Mouse (Mus musculus) inflammation-experienced regulatory T-cells, adult 6 months (primary cell): Measurements from ENCODE around the gene Dbp. TPM values are rescaled to one million over a fixed set of nuclear protein-coding genes. Genes with fewer than 3 reads are reported as not detected.

ENCODE experiments used
- ATAC-seq: one replicate; pipeline ENCODE4 v1.8.0; 2017
- polyA plus RNA-seq, 3 experiments: library from polyadenylated mRNA; unstranded; fragments of 100-300 nt; shearing (Covaris generic); gene quantifications; one replicate each; pipeline ENCODE4 v1.2.1; 2017

Gene Dbp
- polyA plus RNA-seq, 3 experiments from 2014 or later, result 3.1 to 8.6 (median 6.5) TPM

- no peak for ATAC-seq
Measured at GRCm38 (mm10) chr7:45727625-45728024, 22.7 kb downstream of the Dbp start.

- no peak for ATAC-seq
Measured at GRCm38 (mm10) chr7:45730727-45731431, 26.0 kb downstream of the Dbp start.

- peak; percentile 99 for ATAC-seq
Measured at GRCm38 (mm10) chr7:45733477-45733876, 28.6 kb downstream of the Dbp start.

- ATAC-seq, result peak; percentile 62
Measured at GRCm38 (mm10) chr7:45739162-45739763, 34.4 kb downstream of the Dbp start.

GRCm38 (mm10) chr7:45739820-45740219 lies 34.9 kb downstream of the Dbp start:
- ATAC-seq, result no peak

GRCm38 (mm10) chr7:45741308-45741707 lies 36.4 kb downstream of the Dbp start:
- no peak for ATAC-seq

- ATAC-seq, result peak; percentile 84
Measured at GRCm38 (mm10) chr7:45741777-45742176, 36.9 kb downstream of the Dbp start.

- peak; percentile 57 for ATAC-seq
Measured at GRCm38 (mm10) chr7:45742338-45742737, 37.5 kb downstream of the Dbp start.

GRCm38 (mm10) chr7:45744387-45744786 lies 39.5 kb downstream of the Dbp start:
- no peak for ATAC-seq

- ATAC-seq, result no peak
Measured at GRCm38 (mm10) chr7:45746518-45746917, 41.6 kb downstream of the Dbp start.

- ATAC-seq, result no peak
Measured at GRCm38 (mm10) chr7:45747450-45747849, 42.6 kb downstream of the Dbp start.

GRCm38 (mm10) chr7:45748110-45748509 lies 43.2 kb downstream of the Dbp start:
- ATAC-seq, result no peak

GRCm38 (mm10) chr7:45749401-45749800 lies 44.5 kb downstream of the Dbp start:
- no peak for ATAC-seq

GRCm38 (mm10) chr7:45750162-45750561 lies 45.3 kb downstream of the Dbp start:
- ATAC-seq, result no peak

GRCm38 (mm10) chr7:45755703-45756102 lies 50.8 kb downstream of the Dbp start:
- no peak for ATAC-seq

GRCm38 (mm10) chr7:45759400-45759799 lies 54.5 kb downstream of the Dbp start:
- no peak for ATAC-seq

Other genes with a start within 250 kb of the Dbp start
- gene Ftl1, start 245.2 kb upstream of the Dbp start, polyA plus RNA-seq, result 1,000 to 10,000 TPM; 1,271 to 2,003 (median 1,772) TPM
- 100 to 1,000 TPM; 138 to 175 (median 143) TPM for gene Bax, start 238.2 kb upstream of the Dbp start, polyA plus RNA-seq
- gene Tulp2, start 223.2 kb upstream of the Dbp start, polyA plus RNA-seq, result 1 to 10 TPM in 1 of 3 experiments, under 1 TPM in 2; 0.23 to 1.8 (median 0.29) TPM
- gene Gm45808, start 218.3 kb upstream of the Dbp start, polyA plus RNA-seq, result not detected
- 1 to 10 TPM; 1.0 to 1.1 (median 1.1) TPM for gene Dhdh, start 216.3 kb upstream of the Dbp start, polyA plus RNA-seq
- gene Nucb1, start 194.7 kb upstream of the Dbp start, polyA plus RNA-seq, result 100 to 1,000 TPM; 119 to 153 (median 121) TPM
- 10 to 100 TPM; 30.4 to 76.6 (median 56.4) TPM for gene Ppp1r15a, start 178.8 kb upstream of the Dbp start, polyA plus RNA-seq
- gene Plekha4, start 178.8 kb upstream of the Dbp start, polyA plus RNA-seq, result under 1 TPM; 0.36 to 0.78 (median 0.53) TPM
- under 1 TPM; 0.82 to 0.95 (median 0.91) TPM for gene Hsd17b14, start 150.2 kb upstream of the Dbp start, polyA plus RNA-seq
- gene Bcat2, start 134.9 kb upstream of the Dbp start, polyA plus RNA-seq, result 10 to 100 TPM; 33.2 to 54.7 (median 51.4) TPM
- not detected for gene Fgf21, start 89.6 kb upstream of the Dbp start, polyA plus RNA-seq
- gene Fut1, start 87.8 kb upstream of the Dbp start, polyA plus RNA-seq, result not detected
- not detected for gene Izumo1, start 83.3 kb upstream of the Dbp start, polyA plus RNA-seq
- under 1 TPM in 1 of 3 experiments, not detected in 2; 0.17 TPM for gene Rasip1, start 77.6 kb upstream of the Dbp start, polyA plus RNA-seq
- gene Mamstr, start 65.1 kb upstream of the Dbp start, polyA plus RNA-seq, result not detected
- gene Fut2, start 38.7 kb upstream of the Dbp start, polyA plus RNA-seq, result not detected
- gene Ntn5, start 21.1 kb upstream of the Dbp start, polyA plus RNA-seq, result not detected
- gene Sec1, start 10.7 kb upstream of the Dbp start, polyA plus RNA-seq, result under 1 TPM in 1 of 3 experiments, not detected in 2; 0.22 TPM
- gene Car11, start 5.2 kb upstream of the Dbp start, polyA plus RNA-seq, result 1 to 10 TPM in 2 of 3 experiments, not detected in 1; 1.5 TPM
- 1,000 to 10,000 TPM; 1,609 to 2,946 (median 2,383) TPM for gene Rpl18, start 10.4 kb downstream of the Dbp start, polyA plus RNA-seq
- gene Sphk2, start 12.9 kb downstream of the Dbp start, polyA plus RNA-seq, result 10 to 100 TPM; 12.1 to 17.3 (median 15.5) TPM
- under 1 TPM in 2 of 3 experiments, not detected in 1; 0.63 to 0.80 TPM for gene Fam83e, start 16.1 kb downstream of the Dbp start, polyA plus RNA-seq
- not detected for gene Spaca4, start 20.7 kb downstream of the Dbp start, polyA plus RNA-seq
- gene Lmtk3, start 78.7 kb downstream of the Dbp start, polyA plus RNA-seq, result under 1 TPM in 1 of 3 experiments, not detected in 2; 0.58 TPM
- 1 to 10 TPM; 3.4 to 6.4 (median 3.8) TPM for gene Sult2b1, start 79.6 kb downstream of the Dbp start, polyA plus RNA-seq
- 10 to 100 TPM; 11.9 to 19.8 (median 16.7) TPM for gene Cyth2, start 109.5 kb downstream of the Dbp start, polyA plus RNA-seq
- not detected for gene Kcnj14, start 119.7 kb downstream of the Dbp start, polyA plus RNA-seq
- 10 to 100 TPM; 16.5 to 29.3 (median 27.2) TPM for gene Grwd1, start 125.9 kb downstream of the Dbp start, polyA plus RNA-seq
- gene Kdelr1, start 167.7 kb downstream of the Dbp start, polyA plus RNA-seq, result 10 to 100 TPM; 18.9 to 39.3 (median 36.9) TPM
- gene Grin2d, start 173.3 kb downstream of the Dbp start, polyA plus RNA-seq, result not detected
- under 1 TPM in 1 of 3 experiments, not detected in 2; 0.52 TPM for gene Syngr4, start 191.6 kb downstream of the Dbp start, polyA plus RNA-seq
- gene Tmem143, start 191.9 kb downstream of the Dbp start, polyA plus RNA-seq, result 1 to 10 TPM; 3.7 to 7.0 (median 5.0) TPM
- 100 to 1,000 TPM; 512 to 771 (median 583) TPM for gene Emp3, start 216.3 kb downstream of the Dbp start, polyA plus RNA-seq
- gene Ccdc114, start 219.0 kb downstream of the Dbp start, polyA plus RNA-seq, result 1 to 10 TPM; 1.4 to 1.8 (median 1.4) TPM